Mouse (Mus musculus): ENCODE data around the gene Olfr1028.

- no peak for TF ChIP-seq POLR2A (IDR thresholded peaks at IDR 0.05; ENCODE audit: low read depth, low read length)
- TF ChIP-seq CTCF (IDR thresholded peaks at IDR 0.05; ENCODE audit: extremely low read depth, insufficient read length, insufficient replicate concordance, low read depth, low read length): no peak
Observed at GRCm38 (mm10) chr2:85973595-85973994, 23.4 kb downstream of the Olfr1028 start, which contains the start of gene Olfr1029.

Measured in small intestine, adult 2 months (tissue).